Mouse (Mus musculus) bone marrow macrophage, adult 2 months (primary cell): ENCODE data around the gene Gm6268. TPM values are rescaled to one million over a fixed set of nuclear protein-coding genes. Genes with fewer than 3 reads are reported as not detected.

Experiments used
- H3K27ac ChIP-seq: 2 replicates; pipeline ENCODE4 v1.5.1; 2012; ENCODE audit warnings: low read depth, low read length; ENCODE audit not compliant: insufficient read depth
- H3K4me1 ChIP-seq: 2 replicates; pipeline ENCODE4 v1.6.1; 2012; ENCODE audit warnings: low read length; ENCODE audit not compliant: control insufficient read depth, insufficient read depth
- H3K4me3 ChIP-seq: 2 replicates; pipeline ENCODE4 v1.5.1; 2012; ENCODE audit warnings: mild to moderate bottlenecking, low read length, moderate library complexity; ENCODE audit not compliant: insufficient read depth
- CTCF ChIP-seq: IDR thresholded peaks from 2 replicates; pipeline ENCODE4 v1.5.1; 2012; ENCODE audit warnings: low read depth, mild to moderate bottlenecking, low read length, moderate library complexity
- POLR2A ChIP-seq: IDR thresholded peaks from 2 replicates; pipeline ENCODE4 v1.6.1; 2012; ENCODE audit warnings: mild to moderate bottlenecking, low read depth, low read length, borderline replicate concordance
- polyA plus RNA-seq: library from polyadenylated mRNA; stranded (reverse); fragments of >200 nt; gene quantifications from 2 replicates; pipeline ENCODE4 v1.2.4, GENCODE M21; 2012; ENCODE audit not compliant: missing spikeins, insufficient read depth, insufficient read length

Gm6268 gene
- not detected in 2 replicates for polyA plus RNA-seq

GRCm38 (mm10) chrX:36400980-36401379 is at the start of gene Gm6268:
TSS of gene Gm6268 (plus strand) at chrX:36401280.
- no peak for TF ChIP-seq CTCF
- no peak for TF ChIP-seq POLR2A
- no peaks in the 10 kb centered on the region for H3K4me1 ChIP-seq
- H3K27ac ChIP-seq: no peak within 1 kb of the TSS
- no peak within 1 kb of the TSS for H3K4me3 ChIP-seq

- Histone ChIP-seq H3K4me3 (no peak overlapping the region), H3K27ac (no peak overlapping the region), H3K4me1 (no peaks in the 10 kb centered on the region)
- TF ChIP-seq POLR2A (no peak), CTCF (no peak)
Observed at GRCm38 (mm10) chrX:36352446-36352845, 48.6 kb upstream of the Gm6268 start.

GRCm38 (mm10) chrX:36385340-36385739 is 15.7 kb upstream of the Gm6268 start:
- Histone ChIP-seq H3K27ac (no peak overlapping the region), H3K4me1 (peaks cover 13% of the 10 kb centered on the region), H3K4me3 (no peak overlapping the region)
- TF ChIP-seq CTCF (no peak), POLR2A (no peak)

GRCm38 (mm10) chrX:36389971-36390370 is 11.1 kb upstream of the Gm6268 start:
- H3K4me1 ChIP-seq: peaks cover 20% of the 10 kb centered on the region
- no peak overlapping the region; the same call in 1 of the 2 replicates for H3K27ac ChIP-seq
- TF ChIP-seq CTCF (no peak), POLR2A (no peak)
- no peak overlapping the region for H3K4me3 ChIP-seq

GRCm38 (mm10) chrX:36390503-36390902 is 10.6 kb upstream of the Gm6268 start:
- Histone ChIP-seq H3K27ac (no peak overlapping the region), H3K4me1 (peaks cover 17% of the 10 kb centered on the region), H3K4me3 (no peak overlapping the region)
- TF ChIP-seq CTCF: no peak
- TF ChIP-seq POLR2A: no peak

GRCm38 (mm10) chrX:36392672-36393071 is 8.4 kb upstream of the Gm6268 start:
- no peak overlapping the region for H3K4me3 ChIP-seq
- TF ChIP-seq POLR2A: no peak
- no peak for TF ChIP-seq CTCF
- no peak overlapping the region for H3K27ac ChIP-seq
- peaks cover 14% of the 10 kb centered on the region for H3K4me1 ChIP-seq

- Histone ChIP-seq H3K27ac (no peak overlapping the region), H3K4me1 (peaks cover 14% of the 10 kb centered on the region), H3K4me3 (no peak overlapping the region)
- TF ChIP-seq POLR2A (no peak), CTCF (no peak)
Observed at GRCm38 (mm10) chrX:36393279-36393678, 7.8 kb upstream of the Gm6268 start.

- H3K27ac ChIP-seq: no peak overlapping the region
- TF ChIP-seq CTCF: no peak
- no peak for TF ChIP-seq POLR2A
- no peak overlapping the region for H3K4me3 ChIP-seq
- no peaks in the 10 kb centered on the region for H3K4me1 ChIP-seq
Observed at GRCm38 (mm10) chrX:36402316-36402715, 1.2 kb downstream of the Gm6268 start.

- no peak for TF ChIP-seq CTCF
- TF ChIP-seq POLR2A: no peak
- no peak overlapping the region for H3K4me3 ChIP-seq
- H3K4me1 ChIP-seq: no peaks in the 10 kb centered on the region
- no peak overlapping the region for H3K27ac ChIP-seq
Observed at GRCm38 (mm10) chrX:36419153-36419552, 18.1 kb downstream of the Gm6268 start.

- Histone ChIP-seq H3K4me1 (no peaks in the 10 kb centered on the region), H3K4me3 (no peak overlapping the region), H3K27ac (no peak overlapping the region)
- TF ChIP-seq CTCF (no peak), POLR2A (no peak)
Observed at GRCm38 (mm10) chrX:36434993-36435392, 33.9 kb downstream of the Gm6268 start.

- no peak for TF ChIP-seq POLR2A
- TF ChIP-seq CTCF: no peak
- H3K4me1 ChIP-seq: no peaks in the 10 kb centered on the region
- no peak overlapping the region for H3K4me3 ChIP-seq
Observed at GRCm38 (mm10) chrX:36437932-36438331, 36.9 kb downstream of the Gm6268 start.

More at GRCm38 (mm10) chrX:36437932-36438331, 36.9 kb downstream of the Gm6268 start:
- H3K27ac ChIP-seq: no peak overlapping the region

Other genes starting within 250 kb of the Gm6268 start
- gene Zcchc12, start 205.4 kb upstream of the Gm6268 start, polyA plus RNA-seq: not detected in 2 replicates
- gene Lonrf3, start 72.9 kb upstream of the Gm6268 start, polyA plus RNA-seq: 19.6 and 20.5 TPM in 2 replicates
- not detected in 2 replicates for gene Gm14569, start 90.5 kb downstream of the Gm6268 start, polyA plus RNA-seq
- gene Pgrmc1, start 196.9 kb downstream of the Gm6268 start, polyA plus RNA-seq: 55.7 and 59.8 TPM in 2 replicates
- gene Akap17b, start 244.1 kb downstream of the Gm6268 start, polyA plus RNA-seq: 1.1 and 2.1 TPM in 2 replicates